10 mouse cellular contexts compared by ENCODE assay signal in the genomic region with DNA sequence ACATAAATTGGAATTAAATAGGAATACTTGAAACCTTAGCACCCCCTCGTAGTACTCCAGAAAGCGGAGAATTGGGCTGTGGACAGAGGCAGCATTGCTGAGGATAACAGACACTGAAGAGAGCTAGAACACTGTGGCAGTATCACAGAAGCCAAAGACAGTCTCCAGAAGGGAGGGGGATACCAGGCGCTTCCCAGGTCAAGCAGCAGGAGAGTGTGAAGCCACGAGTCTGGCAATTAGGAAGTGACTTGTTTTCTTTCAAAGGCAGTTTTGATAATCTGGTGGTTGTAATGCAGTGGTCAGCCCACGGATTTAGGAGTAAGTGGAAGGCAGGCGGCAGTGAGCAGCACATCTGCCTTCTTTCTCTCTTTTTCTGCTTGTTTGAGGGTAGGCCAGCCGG. TPM values are rescaled to one million over a fixed set of nuclear protein-coding genes. Genes with fewer than 3 reads are reported as not detected.
DNase-seq lines count a peak whose midpoint lies in the region; ATAC-seq and TF ChIP-seq lines count a peak whose summit lies in the region.
"Had no signal": no experiment of that assay in that cellular context is flagged by ENCODE, and none has a peak within 500 bp of the region (broad histone marks: within the 10 kb centered on the region; RNA-seq: fewer than 3 reads in every experiment).

No protein-coding gene starts in this region.

- H3K9ac ChIP-seq in hindbrain, embryonic 11.5 days (ENCODE audit: low read depth, low read length) = no peak overlapping the region
- H3K9ac ChIP-seq in intestine, postnatal 0 days (ENCODE audit: low read depth, low read length) = no peak overlapping the region
- H3K9ac ChIP-seq in stomach, embryonic 16.5 days (ENCODE audit: low read length) = 0 out of 2 replicates have a peak overlapping the region, but pooled peaks have one; percentile 2

- no peak overlapping the region for H3K4me2 ChIP-seq in hindbrain, embryonic 11.5 days (replicated peaks; ENCODE audit: low read depth, low read length)
- H3K4me2 ChIP-seq in intestine, postnatal 0 days (replicated peaks; ENCODE audit: low read depth) = peak overlapping the region; percentile 95
- H3K4me2 ChIP-seq in stomach, embryonic 16.5 days (ENCODE audit: low read depth, low read length) = peak overlapping the region; percentile 73

- WGBS in hindbrain, embryonic 10.5 days = 39% methylated on average over 7 of the region's 7 CpGs
- WGBS in hindbrain, embryonic 11.5 days = 41% methylated on average over 7 of the region's 7 CpGs
- WGBS in intestine, postnatal 0 days = 53% methylated on average over 7 of the region's 7 CpGs
- 51% methylated on average over 7 of the region's 7 CpGs for WGBS in stomach, embryonic 16.5 days

- TF ChIP-seq POLR2A in testis, adult 2 months (IDR thresholded peaks at IDR 0.05; ENCODE audit: control insufficient read depth, low read depth, low read length) = no peak

- no peaks in the 10 kb centered on the region for H3K36me3 ChIP-seq in hindbrain, embryonic 10.5 days
- H3K36me3 ChIP-seq in hindbrain, embryonic 11.5 days (ENCODE audit: control insufficient read depth, insufficient read depth, low read length) = no peaks in the 10 kb centered on the region
- H3K36me3 ChIP-seq in testis, adult 2 months (ENCODE audit: control insufficient read depth, insufficient read depth, low read length) = no peaks in the 10 kb centered on the region; the same call in 1 of the 2 replicates
- no peaks in the 10 kb centered on the region for H3K36me3 ChIP-seq in intestine, postnatal 0 days (ENCODE audit: control insufficient read depth, insufficient read depth)
- H3K36me3 ChIP-seq in stomach, embryonic 16.5 days (ENCODE audit: control insufficient read depth, insufficient read depth, low read length) = no peaks in the 10 kb centered on the region

- peaks cover 14% of the 10 kb centered on the region for H3K27me3 ChIP-seq in hindbrain, embryonic 10.5 days (ENCODE audit: insufficient read depth, poor library complexity, severe bottlenecking)
- H3K27me3 ChIP-seq in hindbrain, embryonic 11.5 days (ENCODE audit: control insufficient read depth, insufficient read depth, low read length) = 0 out of 2 replicates have a peak, but pooled peaks cover 2% of the 10 kb centered on the region
- H3K27me3 ChIP-seq in testis, adult 2 months (ENCODE audit: control insufficient read depth, insufficient read depth, low read length) = no peaks in the 10 kb centered on the region
- no peaks in the 10 kb centered on the region for H3K27me3 ChIP-seq in intestine, postnatal 0 days (replicated peaks; ENCODE audit: control insufficient read depth, insufficient read depth, low read length)
- H3K27me3 ChIP-seq in stomach, embryonic 16.5 days (ENCODE audit: control insufficient read depth, insufficient read depth, low read length) = no peaks in the 10 kb centered on the region
- H3K27me3 ChIP-seq: Patski had no signal

- H3K4me3 ChIP-seq in hindbrain, embryonic 10.5 days = peak overlapping the region; percentile 73
- no peak overlapping the region for H3K4me3 ChIP-seq in hindbrain, embryonic 11.5 days (ENCODE audit: low read depth, low read length)
- H3K4me3 ChIP-seq in testis, adult 2 months (ENCODE audit: control insufficient read depth, low read depth, low read length) = peak overlapping the region; percentile 63
- peak overlapping the region; percentile 88; the same call in 1 of the 2 replicates for H3K4me3 ChIP-seq in intestine, postnatal 0 days (ENCODE audit: low read depth, low read length)
- peak overlapping the region; percentile 99 for H3K4me3 ChIP-seq in stomach, embryonic 16.5 days (replicated peaks; ENCODE audit: low read length)

- no peak for TF ChIP-seq CTCF in testis, adult 2 months (IDR thresholded peaks at IDR 0.05; ENCODE audit: control insufficient read depth, insufficient read depth, insufficient replicate concordance, low read depth, low read length)
- no peak for TF ChIP-seq CTCF in intestine, postnatal 0 days (IDR thresholded peaks at IDR 0.05; ENCODE audit: low read depth)

- H3K4me1 ChIP-seq in hindbrain, embryonic 10.5 days (replicated peaks) = peaks cover 14% of the 10 kb centered on the region
- 0 out of 2 replicates have a peak, but pooled peaks cover 2% of the 10 kb centered on the region for H3K4me1 ChIP-seq in hindbrain, embryonic 11.5 days (replicated peaks; ENCODE audit: control insufficient read depth, insufficient read depth, low read length)
- 0 out of 2 replicates have a peak, but pooled peaks cover 2% of the 10 kb centered on the region for H3K4me1 ChIP-seq in testis, adult 2 months (ENCODE audit: control insufficient read depth, insufficient read depth, low read length)
- H3K4me1 ChIP-seq in intestine, postnatal 0 days (replicated peaks; ENCODE audit: control insufficient read depth, insufficient read depth, low read length) = peaks cover 10% of the 10 kb centered on the region; the same call in 1 of the 2 replicates
- H3K4me1 ChIP-seq in stomach, embryonic 16.5 days (ENCODE audit: control insufficient read depth, insufficient read depth, low read length) = peaks cover 16% of the 10 kb centered on the region

- no peak for ATAC-seq in hindbrain, embryonic 11.5 days (ENCODE audit: low FRiP score)
- ATAC-seq in intestine, postnatal 0 days = no peak
- ATAC-seq in stomach, embryonic 16.5 days (ENCODE audit: insufficient read depth, low FRiP score) = no peak
- ATAC-seq: Patski had no signal

- no peaks in the 10 kb centered on the region for H3K9me3 ChIP-seq in hindbrain, embryonic 10.5 days
- no peaks in the 10 kb centered on the region for H3K9me3 ChIP-seq in hindbrain, embryonic 11.5 days (ENCODE audit: control insufficient read depth, low read length)
- H3K9me3 ChIP-seq in intestine, postnatal 0 days (ENCODE audit: control insufficient read depth) = no peaks in the 10 kb centered on the region
- H3K9me3 ChIP-seq in stomach, embryonic 16.5 days (replicated peaks; ENCODE audit: control insufficient read depth, low read length) = no peaks in the 10 kb centered on the region

- no peak overlapping the region for H3K27ac ChIP-seq in hindbrain, embryonic 10.5 days
- no peak overlapping the region for H3K27ac ChIP-seq in hindbrain, embryonic 11.5 days (ENCODE audit: low read depth, low read length)
- H3K27ac ChIP-seq in testis, adult 2 months (ENCODE audit: control insufficient read depth, insufficient read depth, low read depth, low read length) = no peak overlapping the region
- H3K27ac ChIP-seq in intestine, postnatal 0 days (ENCODE audit: low read depth, low read length) = no peak overlapping the region
- no peak overlapping the region for H3K27ac ChIP-seq in stomach, embryonic 16.5 days (ENCODE audit: low read length)

- DNase-seq in hindbrain, embryonic 10.5 days (ENCODE audit: low spot score) = no peak
- no peak for DNase-seq in hindbrain, embryonic 11.5 days (ENCODE audit: low spot score)
- no peak for DNase-seq in testis, postnatal 10 days (ENCODE audit: low spot score)
- DNase-seq in cerebellum, adult 9-11 months = no peak
- DNase-seq in cerebellum, postnatal 4 days (ENCODE audit: low spot score in 2 of 2) = no peak
- DNase-seq: cerebellum, postnatal 10 days had no signal

RNA-seq across cellular contexts. Expression of a gene that starts 1.5 kb away (rescaled TPM):
- 7.7 and 8.1 TPM in 2 replicates for polyA plus RNA-seq in hindbrain, embryonic 10.5 days (2016; fragmentation: Nextera tagmentation; extraction: Ambion mirVana)
- 5.9 and 7.7 TPM in 2 replicates for polyA plus RNA-seq in hindbrain, embryonic 11.5 days (2014; fragmentation: Nextera tagmentation; extraction: Ambion mirVana)
- polyA plus RNA-seq in testis, adult 2 months (2012; rRNA removed) = 33.0 and 35.0 TPM in 2 replicates
- 6.6 and 6.9 TPM in 2 replicates for polyA plus RNA-seq in intestine, postnatal 0 days (2015; fragmentation: Nextera tagmentation; extraction: Ambion mirVana)
- polyA plus RNA-seq in stomach, embryonic 16.5 days (2015; fragmentation: Nextera tagmentation; extraction: Ambion mirVana) = 5.1 and 7.6 TPM in 2 replicates

RNA-seq across cellular contexts. Expression of a gene that starts 13.9 kb away (rescaled TPM):
- 33.1 and 37.4 TPM in 2 replicates for polyA plus RNA-seq in hindbrain, embryonic 10.5 days (2016; fragmentation: Nextera tagmentation; extraction: Ambion mirVana)
- 28.5 and 34.1 TPM in 2 replicates for polyA plus RNA-seq in hindbrain, embryonic 11.5 days (2014; fragmentation: Nextera tagmentation; extraction: Ambion mirVana)
- 185 and 214 TPM in 2 replicates for polyA plus RNA-seq in testis, adult 2 months (2012; rRNA removed)
- 9.1 and 11.3 TPM in 2 replicates for polyA plus RNA-seq in intestine, postnatal 0 days (2015; fragmentation: Nextera tagmentation; extraction: Ambion mirVana)
- polyA plus RNA-seq in stomach, embryonic 16.5 days (2015; fragmentation: Nextera tagmentation; extraction: Ambion mirVana) = 24.8 and 27.6 TPM in 2 replicates

RNA-seq across cellular contexts. Expression of a gene that starts 14.0 kb away (rescaled TPM):
- polyA plus RNA-seq in hindbrain, embryonic 10.5 days (2016; fragmentation: Nextera tagmentation; extraction: Ambion mirVana) = 38.0 and 40.5 TPM in 2 replicates
- 23.3 and 30.9 TPM in 2 replicates for polyA plus RNA-seq in hindbrain, embryonic 11.5 days (2014; fragmentation: Nextera tagmentation; extraction: Ambion mirVana)
- polyA plus RNA-seq in testis, adult 2 months (2012; rRNA removed) = 24.9 and 26.8 TPM in 2 replicates
- polyA plus RNA-seq in intestine, postnatal 0 days (2015; fragmentation: Nextera tagmentation; extraction: Ambion mirVana) = 5.9 and 6.3 TPM in 2 replicates
- polyA plus RNA-seq in stomach, embryonic 16.5 days (2015; fragmentation: Nextera tagmentation; extraction: Ambion mirVana) = 19.4 and 21.1 TPM in 2 replicates

RNA-seq across cellular contexts. Expression of a gene that starts 36.9 kb away (rescaled TPM):
- 1,211 and 1,387 TPM in 2 replicates for polyA plus RNA-seq in hindbrain, embryonic 10.5 days (2016; fragmentation: Nextera tagmentation; extraction: Ambion mirVana)
- polyA plus RNA-seq in hindbrain, embryonic 11.5 days (2014; fragmentation: Nextera tagmentation; extraction: Ambion mirVana) = 985 and 989 TPM in 2 replicates
- polyA plus RNA-seq in testis, adult 2 months (2012; rRNA removed) = 62.2 and 77.9 TPM in 2 replicates
- polyA plus RNA-seq in intestine, postnatal 0 days (2015; fragmentation: Nextera tagmentation; extraction: Ambion mirVana) = 1,180 and 1,265 TPM in 2 replicates
- polyA plus RNA-seq in stomach, embryonic 16.5 days (2015; fragmentation: Nextera tagmentation; extraction: Ambion mirVana) = 1,350 and 1,396 TPM in 2 replicates
